Mouse (Mus musculus): Measurements from ENCODE around the gene Pla2g15.
A peak's percentile ranks its signal among the peaks of the same experiment; 100 is the strongest.

The Pla2g15 gene

GRCm38 (mm10) chr8:106134751-106135571 is 15.2 kb upstream of the Pla2g15 start:
- DNase-seq (ENCODE audit: low read depth, low spot score): no peak

DNA sequence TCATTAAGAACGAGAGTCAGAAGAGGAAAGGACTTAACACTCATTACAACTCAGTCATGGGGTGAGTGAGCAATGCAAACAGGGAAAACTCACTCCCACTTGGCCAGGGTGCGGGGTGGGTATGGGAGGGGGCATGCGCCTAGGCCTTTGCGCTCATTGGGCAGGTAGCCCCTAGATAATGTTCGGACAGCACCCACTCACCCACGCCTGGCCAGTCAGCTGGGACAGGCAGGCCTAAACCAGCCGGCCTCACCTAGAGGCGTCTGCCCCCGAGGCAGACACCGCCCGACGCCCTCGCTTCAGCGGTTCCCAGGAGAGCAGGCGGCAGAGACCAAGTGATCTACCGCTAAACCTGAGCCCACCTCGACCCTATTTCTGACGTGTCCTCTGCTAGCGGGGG is 14.5 kb upstream of the Pla2g15 start:
- no peak for DNase-seq (ENCODE audit: low read depth, low spot score)

- no peak for DNase-seq (ENCODE audit: low read depth, low spot score)
These were observed 13.8 kb upstream of the Pla2g15 start, which contains the start of gene Esrp2 for GRCm38 (mm10) chr8:106136156-106137130. Gene Esrp2, minus strand, starts transcription at chr8:106136974.

GRCm38 (mm10) chr8:106137218-106137905 is 12.8 kb upstream of the Pla2g15 start:
- no peak for DNase-seq (ENCODE audit: low read depth, low spot score)

DNA sequence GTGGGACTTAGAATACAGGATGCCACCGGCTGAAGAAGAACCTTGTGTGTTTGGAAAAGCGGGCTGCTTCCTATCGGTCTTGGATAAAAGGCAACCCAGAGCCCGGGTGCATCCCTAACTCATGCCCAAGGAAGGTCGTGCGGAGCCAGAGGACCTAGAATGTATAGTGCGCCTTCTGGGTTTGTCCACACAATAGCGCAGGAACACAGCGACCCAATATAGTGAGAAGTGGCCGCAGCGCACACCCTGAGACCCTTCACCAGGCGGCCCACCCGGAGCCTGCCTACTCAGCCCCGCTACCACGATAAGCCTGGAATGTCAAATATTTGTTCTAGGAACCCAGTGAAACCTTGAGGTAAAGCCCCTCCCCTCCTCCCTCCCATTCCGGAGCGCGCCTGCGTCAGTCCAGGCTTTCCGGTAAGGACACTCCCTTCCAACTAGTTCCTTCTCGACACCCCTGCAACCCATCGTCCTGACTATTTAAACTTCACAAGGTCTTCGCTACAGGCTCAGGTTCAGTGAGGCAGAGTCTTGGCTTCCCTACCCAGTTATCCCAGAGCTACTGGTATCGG is 12.2 kb upstream of the Pla2g15 start:
- DNase-seq (ENCODE audit: low read depth, low spot score): no peak

DNA sequence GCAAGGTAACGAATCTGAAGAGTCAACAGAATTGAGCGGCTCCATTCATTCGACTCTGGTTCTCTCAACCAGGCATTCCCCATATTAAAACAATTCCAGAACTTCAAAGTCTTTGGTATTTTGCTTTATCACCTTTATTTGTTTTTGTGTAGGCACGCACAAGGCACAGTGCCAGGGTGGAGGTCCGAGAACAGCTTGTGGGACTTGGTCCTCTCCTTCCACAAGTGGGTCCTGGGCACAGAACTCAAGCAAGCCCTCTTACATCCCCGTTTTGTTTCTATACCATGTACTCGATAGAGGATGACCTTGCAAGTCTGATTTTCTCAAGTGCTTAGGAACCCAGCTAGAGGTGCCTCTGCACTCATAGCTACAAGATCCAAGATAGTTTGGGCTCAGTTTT is 11.6 kb upstream of the Pla2g15 start:
- no peak for DNase-seq (ENCODE audit: low read depth, low spot score)

DNA sequence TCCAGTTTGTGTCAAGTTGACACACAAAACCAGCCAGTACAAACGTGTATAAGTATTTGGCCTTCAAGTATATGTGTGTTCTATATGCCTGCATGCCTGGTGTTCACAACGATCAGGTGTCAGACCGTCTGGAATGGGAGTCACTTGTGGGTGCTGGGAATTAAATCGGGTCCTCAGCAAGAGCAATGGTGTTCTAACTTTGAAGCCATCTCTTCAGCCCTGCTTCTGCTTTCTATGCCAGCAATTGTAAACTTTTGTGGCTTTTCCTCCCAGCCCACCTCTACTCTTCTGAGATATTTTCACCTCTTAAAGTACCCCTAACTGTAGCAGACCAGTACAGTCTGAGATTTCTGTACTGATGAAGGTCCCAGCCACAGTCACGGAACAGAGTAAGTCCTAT is 10.0 kb upstream of the Pla2g15 start:
- DNase-seq (ENCODE audit: low read depth, low spot score): no peak

DNA sequence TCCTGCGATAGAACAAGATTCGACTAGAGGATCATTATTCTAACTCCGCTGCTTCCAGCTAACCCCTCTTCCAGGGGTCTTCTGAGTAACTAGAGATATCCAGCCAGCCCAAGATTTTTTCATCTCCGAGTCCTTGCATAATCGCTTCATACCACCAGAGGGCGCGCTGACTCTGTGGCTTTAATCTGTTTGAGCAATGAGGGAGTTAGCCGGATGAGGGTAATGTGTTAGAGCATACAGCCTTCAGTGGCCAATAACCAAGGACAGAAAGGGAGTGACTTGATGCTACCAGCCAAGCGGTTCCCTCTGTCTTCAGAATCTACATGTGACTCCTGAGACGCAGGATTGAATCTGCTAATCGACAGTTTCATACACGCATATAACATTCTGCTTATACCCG is 9.4 kb upstream of the Pla2g15 start:
- peak; percentile 44 for DNase-seq (ENCODE audit: low read depth, low spot score)

- no peak for DNase-seq (ENCODE audit: low read depth, low spot score)
These were observed 4.9 kb upstream of the Pla2g15 start for GRCm38 (mm10) chr8:106145331-106145730.

DNA sequence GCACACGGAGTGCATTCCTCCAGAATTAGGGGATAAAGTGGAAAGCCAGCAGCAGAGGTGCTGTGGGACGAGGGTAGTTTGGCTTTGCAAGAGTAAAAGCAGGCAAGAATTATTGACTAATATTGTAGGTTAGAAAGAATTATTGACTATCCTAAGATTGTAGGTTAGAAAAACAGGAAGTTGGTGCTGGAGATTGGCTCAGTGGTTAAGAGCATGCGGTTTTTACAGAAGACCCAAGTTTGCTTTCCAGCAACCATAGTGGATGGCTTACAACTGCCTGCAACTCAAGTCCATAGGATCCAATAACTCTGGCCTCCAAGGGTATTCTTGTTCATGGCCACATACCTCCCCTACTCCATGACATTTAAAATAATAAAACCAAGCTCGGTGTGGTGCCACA is 4.2 kb upstream of the Pla2g15 start:
- DNase-seq (ENCODE audit: low read depth, low spot score): no peak

DNA sequence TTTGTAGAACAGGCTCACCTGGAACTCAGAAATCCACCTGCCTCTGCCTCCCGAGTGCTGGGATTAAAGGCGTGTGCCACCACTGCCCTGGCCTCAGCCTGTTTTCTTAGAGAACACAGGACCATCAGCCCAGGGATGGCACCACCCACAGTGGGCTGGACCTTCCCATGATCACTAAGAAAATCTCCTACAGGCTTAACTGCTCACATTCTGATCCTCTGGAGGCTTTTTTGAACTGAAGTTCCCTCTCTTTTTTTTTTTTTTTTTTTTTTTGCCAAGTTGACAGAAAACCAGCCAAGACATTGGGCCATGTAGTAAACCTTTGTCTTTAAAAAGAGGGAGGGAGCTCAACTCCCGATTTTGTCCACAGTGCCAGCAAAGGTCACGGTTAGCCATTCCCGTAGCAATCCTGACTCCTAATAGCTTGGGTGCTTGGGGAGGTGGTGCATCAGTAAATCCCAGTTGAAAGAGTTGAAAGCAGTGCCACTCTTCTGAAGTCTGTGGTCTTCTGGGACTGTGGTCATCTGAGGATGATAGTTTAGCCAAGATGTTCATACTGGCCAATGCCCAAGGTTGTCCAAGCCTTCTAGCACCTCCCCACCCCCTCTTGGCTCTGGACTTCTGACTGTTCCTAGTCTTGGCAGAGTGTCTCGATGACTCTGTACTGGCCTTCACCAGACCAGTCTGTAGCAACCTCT is 2.2 kb upstream of the Pla2g15 start:
- DNase-seq (ENCODE audit: low read depth, low spot score): no peak

DNA sequence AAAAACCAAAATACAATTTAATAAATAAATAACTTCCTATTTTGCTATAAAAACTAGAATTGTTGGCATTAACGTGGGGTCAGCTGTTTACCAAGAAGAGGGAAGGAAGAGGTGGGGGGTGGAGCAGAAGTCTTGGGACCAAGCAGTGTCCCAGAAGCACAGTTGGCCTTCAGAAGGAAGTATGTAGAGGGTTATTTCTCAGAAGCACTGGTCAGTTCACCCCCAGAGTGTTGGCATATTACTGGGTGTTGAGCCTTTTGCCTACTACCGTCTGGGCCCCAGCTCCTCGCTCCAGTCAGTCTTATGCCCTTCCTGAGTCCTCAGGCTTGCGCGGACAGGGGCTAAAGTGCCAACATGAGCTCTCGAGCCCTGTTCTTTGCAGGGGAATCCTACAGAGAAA is 1.2 kb upstream of the Pla2g15 start:
- no peak for DNase-seq (ENCODE audit: low read depth, low spot score)

- no peak for DNase-seq (ENCODE audit: low read depth, low spot score)
These were observed 428 bp downstream of the Pla2g15 start for GRCm38 (mm10) chr8:106150653-106151000.

GRCm38 (mm10) chr8:106151041-106151440 is 842 bp downstream of the Pla2g15 start:
- DNase-seq (ENCODE audit: low read depth, low spot score): no peak

DNA sequence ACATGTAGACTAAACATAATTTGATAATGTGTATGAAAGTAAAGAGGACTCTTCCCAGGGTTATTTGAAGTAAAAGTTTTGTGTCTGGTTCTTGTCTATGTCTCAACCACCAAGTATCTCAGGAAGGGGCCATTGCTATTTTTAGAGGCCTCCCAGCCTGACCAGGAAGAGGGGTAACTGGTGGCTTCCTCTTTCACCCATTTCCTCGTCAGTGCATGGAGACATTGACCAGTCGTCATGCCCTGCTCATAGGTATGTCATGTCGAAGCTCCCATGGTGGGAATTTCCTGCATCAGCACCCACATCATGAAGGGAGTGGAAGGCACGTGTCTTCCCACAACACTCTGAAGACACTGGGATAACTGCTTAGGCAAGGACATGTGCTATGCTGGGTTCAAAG is 2.7 kb downstream of the Pla2g15 start:
- DNase-seq (ENCODE audit: low read depth, low spot score): no peak

GRCm38 (mm10) chr8:106157419-106157818 is 7.2 kb downstream of the Pla2g15 start:
- no peak for DNase-seq (ENCODE audit: low read depth, low spot score)

DNA sequence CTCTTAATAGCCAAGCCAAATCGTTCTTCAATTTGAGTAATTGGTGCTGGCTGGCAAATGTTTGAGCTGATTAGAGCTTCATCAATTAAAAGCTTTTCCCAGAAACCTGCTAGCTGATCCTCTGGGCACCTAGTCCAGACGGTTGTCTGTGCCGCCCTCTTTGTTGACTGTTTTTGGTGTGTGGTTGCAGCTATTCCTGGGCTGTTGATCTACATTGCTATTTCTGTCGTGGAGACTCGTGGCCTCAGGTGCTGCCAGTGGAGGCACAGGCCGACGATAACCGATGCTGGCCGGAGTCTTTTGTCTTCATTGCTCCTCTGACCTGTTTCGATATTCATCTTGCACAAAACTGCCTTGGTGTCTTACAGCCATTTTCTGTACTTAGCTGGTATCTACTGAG is 8.2 kb downstream of the Pla2g15 start:
- no peak for DNase-seq (ENCODE audit: low read depth, low spot score)

DNA sequence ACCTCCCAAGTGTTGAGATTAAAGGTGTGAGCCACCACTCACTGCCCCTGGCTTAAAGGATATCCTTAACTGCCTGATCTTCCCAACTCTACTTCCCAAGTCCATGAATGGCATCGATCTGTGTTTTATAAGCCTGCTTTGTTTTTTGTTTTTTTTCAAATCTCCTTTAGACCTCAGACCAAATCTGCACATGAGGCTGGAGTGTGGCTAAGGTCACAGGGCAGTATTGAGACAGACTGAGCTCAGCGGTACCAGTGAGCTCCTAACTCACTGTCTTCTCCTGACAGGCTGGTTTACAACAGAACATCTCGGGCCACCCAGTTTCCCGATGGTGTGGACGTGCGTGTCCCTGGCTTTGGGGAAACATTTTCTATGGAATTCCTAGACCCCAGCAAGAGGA is 9.7 kb downstream of the Pla2g15 start:
- DNase-seq (ENCODE audit: low read depth, low spot score): no peak

DNA sequence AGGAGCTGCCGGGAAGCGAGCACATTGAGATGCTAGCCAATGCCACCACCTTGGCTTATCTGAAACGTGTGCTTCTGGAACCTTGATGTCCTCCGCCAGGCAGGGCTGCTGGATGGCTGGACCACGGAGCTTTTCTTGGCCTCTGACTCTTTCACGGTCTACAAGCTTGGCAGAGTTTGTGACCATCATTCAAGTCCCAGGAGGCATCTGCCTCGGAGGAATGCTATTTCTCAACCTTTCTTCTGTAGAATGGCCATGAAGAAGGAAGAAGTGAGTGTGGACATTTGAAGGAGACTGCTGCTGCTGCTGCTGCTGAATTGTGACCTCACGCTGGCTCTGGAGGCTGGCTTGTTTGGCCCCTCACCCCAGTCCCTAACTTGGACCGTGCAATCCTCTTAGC is 13.1 kb downstream of the Pla2g15 start:
- no peak for DNase-seq (ENCODE audit: low read depth, low spot score)

DNA sequence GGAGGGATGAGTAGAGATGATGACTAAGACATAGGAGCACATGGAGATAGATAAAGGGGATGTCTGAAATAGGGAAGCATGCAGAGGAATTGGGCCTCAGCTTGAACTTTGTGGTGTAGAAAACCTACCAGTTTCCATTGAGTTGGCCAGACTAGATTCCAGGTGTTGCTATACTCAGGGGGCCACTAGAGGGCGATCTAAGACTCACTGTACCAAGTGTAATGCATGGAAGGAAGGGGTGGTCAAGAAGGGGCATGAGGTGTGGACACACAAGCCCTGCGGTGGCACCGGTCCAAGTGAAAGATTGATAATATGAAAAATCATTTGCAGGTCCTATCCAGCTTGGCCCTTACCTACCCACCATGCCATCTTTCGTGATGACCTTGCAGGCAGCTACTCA is 15.3 kb downstream of the Pla2g15 start:
- DNase-seq (ENCODE audit: low read depth, low spot score): no peak

- DNase-seq (ENCODE audit: low read depth, low spot score): no peak
These were observed 18.3 kb downstream of the Pla2g15 start, which contains the start of gene Slc7a6 for GRCm38 (mm10) chr8:106168356-106169016. Gene Slc7a6, plus strand, starts transcription at chr8:106168857.

All from telencephalon, adult 2 months (tissue).